Mouse (Mus musculus) cerebral cortex, adult 2 months (tissue): ENCODE data around the gene Olfr1215.

ENCODE experiments used
- WGBS: fragments of 180-500 bp; shearing (Covaris S2); methylation state at CpG from one replicate; pipeline ENCODE4 v1.1.7; 2018; 5-methylcytosine and 5-hydroxymethylcytosine counted together

Olfr1215 gene

DNA sequence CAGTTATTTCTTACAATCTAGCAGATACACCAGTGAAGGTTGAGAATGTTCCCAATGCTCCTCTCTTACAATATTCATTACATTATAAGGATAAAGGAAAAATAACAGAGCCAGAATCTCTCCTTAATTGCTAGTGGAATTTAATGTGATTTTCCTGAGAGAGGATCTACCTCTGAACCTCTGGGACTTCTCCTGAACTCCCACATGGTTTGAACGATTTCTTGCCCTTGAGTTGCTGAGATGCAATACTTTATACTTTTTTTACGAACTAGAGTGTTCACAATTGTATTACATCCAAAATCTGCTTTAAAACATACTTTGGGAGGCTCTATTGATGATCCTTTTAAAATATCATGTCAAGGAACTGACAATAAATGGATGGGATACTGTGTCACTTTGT is at the start of gene Olfr1215:
Gene Olfr1215 (minus strand): TSS at position 101 of the 400 bp plus-strand sequence.
- WGBS: 69% methylated on average over 2 of the region's 2 CpGs

DNA sequence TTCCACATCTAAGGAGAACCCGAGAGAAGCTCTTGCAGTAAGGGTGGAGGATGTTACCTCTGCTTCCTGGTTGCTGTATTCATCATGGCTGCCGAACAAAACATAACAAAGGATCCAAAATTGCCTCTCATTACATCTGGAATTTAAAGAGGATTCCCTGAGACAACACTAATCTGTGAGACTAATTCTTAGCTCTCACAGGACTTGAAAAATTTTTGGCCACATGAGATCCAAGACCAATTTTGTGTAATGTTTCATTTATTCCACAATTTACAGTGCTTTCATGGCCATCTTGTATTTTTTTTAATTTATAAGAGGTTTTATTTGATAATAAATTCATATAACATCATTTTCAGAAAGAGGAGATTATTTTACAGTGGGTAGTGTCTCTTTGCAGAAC is 25.2 kb upstream of the Olfr1215 start, which contains the start of gene Olfr1217:
Gene Olfr1217 (minus strand): TSS at position 101 of the 400 bp plus-strand sequence.
- WGBS: 65% methylated on average over 2 of the region's 2 CpGs

DNA sequence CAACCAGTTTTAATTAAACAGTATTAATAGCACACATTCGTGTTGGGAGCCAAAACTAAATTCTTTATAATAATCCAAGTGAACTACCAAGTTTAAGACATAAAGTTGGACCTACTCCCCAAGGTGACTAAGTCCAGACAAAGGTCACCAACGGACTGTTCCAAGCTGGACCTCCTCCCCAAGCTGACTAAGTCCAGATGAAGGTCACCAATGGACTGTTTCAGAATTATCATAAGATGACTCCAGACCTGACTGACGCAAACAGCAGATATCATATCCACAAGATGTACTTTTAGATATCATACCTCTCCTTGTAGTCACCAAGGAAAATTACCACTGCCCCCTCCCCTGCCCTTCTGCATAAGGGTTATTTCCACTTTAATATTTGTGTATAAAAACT is 14.7 kb upstream of the Olfr1215 start:
- WGBS: 81% methylated on average over 3 of the region's 3 CpGs

DNA sequence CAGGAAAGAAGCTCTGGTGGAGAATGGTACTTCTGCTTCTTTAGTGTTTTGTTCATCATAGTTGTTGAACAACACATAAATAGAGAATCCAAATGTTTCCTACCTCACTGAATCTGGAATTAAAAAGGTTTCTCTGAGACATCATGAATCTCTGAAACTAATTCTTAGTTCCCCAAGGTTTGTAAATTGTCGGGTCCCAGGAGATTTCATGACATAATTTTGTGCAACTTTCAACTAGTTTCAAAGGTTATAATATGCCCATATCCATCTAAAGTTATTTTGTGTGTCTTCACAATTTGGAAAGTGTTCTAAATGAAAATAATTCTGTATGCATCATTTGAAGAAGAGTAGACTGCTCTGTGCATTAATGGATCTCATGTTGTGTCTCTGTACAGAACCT is 11.5 kb upstream of the Olfr1215 start, which contains the start of gene Olfr1216:
Gene Olfr1216 (minus strand): TSS at position 101 of the 400 bp plus-strand sequence.
- WGBS: 68% methylated on average over 1 of the region's 1 CpGs

DNA sequence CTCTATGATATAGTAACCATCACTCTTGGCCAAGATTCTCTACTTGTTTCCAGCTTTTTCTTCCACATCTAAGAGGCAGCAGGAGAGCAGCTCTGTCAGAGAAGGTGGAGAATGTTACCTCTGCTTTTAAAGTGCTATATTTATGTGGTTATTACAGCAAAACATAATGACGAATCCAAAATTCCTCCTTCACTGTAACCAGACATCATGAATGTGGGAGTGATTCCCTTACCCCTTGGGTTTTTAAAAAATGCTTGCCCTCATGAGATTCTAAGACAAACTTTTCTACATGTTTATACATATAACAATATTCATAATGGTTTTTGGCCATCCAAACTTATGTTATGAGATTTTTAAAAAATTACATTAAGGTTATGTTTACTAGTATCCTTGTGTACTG is 14.2 kb downstream of the Olfr1215 start, which contains the start of gene Olfr1214:
Gene Olfr1214 (minus strand): TSS at position 101 of the 400 bp plus-strand sequence.
- WGBS: 75% methylated on average over 1 of the region's 1 CpGs

GRCm38 (mm10) chr2:88980181-88980580 is 26.6 kb downstream of the Olfr1215 start, which contains the start of gene Gm13762:
Gene Gm13762 (minus strand): TSS chr2:88980281.
- 91% methylated on average over 1 of the region's 1 CpGs for WGBS

DNA sequence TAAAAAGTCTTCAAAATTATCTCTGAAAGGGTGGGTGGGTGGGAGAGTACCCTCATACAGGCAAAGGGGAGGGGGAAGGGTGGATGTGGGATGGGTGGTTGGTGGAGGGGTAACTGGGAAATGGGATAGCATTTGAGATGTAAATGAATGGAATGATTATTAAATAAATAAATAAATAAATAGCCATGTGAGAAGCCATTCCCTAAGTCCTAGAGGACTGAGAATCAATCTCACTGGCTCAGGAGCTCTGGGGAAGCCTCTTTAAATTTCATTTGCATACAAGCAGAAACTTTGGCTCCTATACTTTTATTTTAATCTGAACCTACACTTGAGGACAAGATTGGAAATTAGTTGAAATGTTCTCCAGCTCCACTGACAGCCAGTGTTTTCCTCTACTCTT is 53.1 kb downstream of the Olfr1215 start, which contains the start of gene Olfr1212:
Gene Olfr1212 (plus strand): TSS at position 301 of the 400 bp plus-strand sequence.

